Mouse (Mus musculus) lung, adult 2 months (tissue): ENCODE results near the gene Arhgap29.

Source experiments
- CTCF ChIP-seq: fragments of 200-500 bp; IDR thresholded peaks from 2 replicates; pipeline ENCODE4 v1.5.1; 2011; ENCODE audit warnings: mild to moderate bottlenecking, low read length, control low read depth; ENCODE audit not compliant: insufficient read depth
- POLR2A ChIP-seq: fragments of 200-500 bp; IDR thresholded peaks from 2 replicates; pipeline ENCODE4 v1.6.1; 2011; ENCODE audit warnings: low read depth, mild to moderate bottlenecking, control low read depth, low read length, borderline replicate concordance; ENCODE audit errors: extremely low read depth

GRCm38 (mm10) chr3:121981306-121981705 is 29.0 kb downstream of the Arhgap29 start:
- TF ChIP-seq POLR2A (no peak), CTCF (no peak)
